Mouse (Mus musculus) lung, postnatal 0 days (tissue): Measurements from ENCODE around the gene Olfr1419.

ENCODE experiments used
- CTCF ChIP-seq: IDR thresholded peaks from 2 replicates; pipeline ENCODE4 v1.5.1; 2016; ENCODE audit warnings: antibody characterized with exemption, mild to moderate bottlenecking
- EP300 ChIP-seq: IDR thresholded peaks from 2 replicates; pipeline ENCODE4 v1.6.1; 2016; ENCODE audit warnings: antibody characterized with exemption, mild to moderate bottlenecking, control low read depth

- TF ChIP-seq CTCF (no peak), EP300 (no peak)
Measured at GRCm38 (mm10) chr19:11915804-11916203, 40.9 kb upstream of the Olfr1419 start.
